Mouse (Mus musculus): ENCODE measurements around the gene Olfr669. TPM values are rescaled to one million over a fixed set of nuclear protein-coding genes. Genes with fewer than 3 reads are reported as not detected.

Olfr669 gene
- polyA plus RNA-seq (2017; shearing (Covaris generic)) = not detected

DNA sequence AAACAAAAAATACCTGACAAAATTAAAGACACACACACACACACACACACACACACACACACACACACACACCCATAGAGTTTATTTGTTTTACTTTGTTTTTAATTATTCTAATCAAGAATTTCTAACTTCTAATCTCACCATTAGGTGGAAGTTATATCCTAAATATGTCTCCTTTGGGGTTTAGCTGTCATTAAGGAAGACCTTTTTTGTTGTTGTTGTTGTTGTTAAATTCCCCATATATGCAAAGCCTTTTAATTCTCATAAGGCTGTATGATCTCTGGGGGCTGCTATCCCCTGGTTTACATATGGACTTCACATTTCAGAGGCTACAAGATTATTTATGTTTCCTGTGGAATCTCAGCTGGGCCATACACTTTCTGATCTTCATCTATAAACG, at the start of gene Olfr669:
Olfr669 (plus strand) TSS at position 301 of the 400 bp plus-strand sequence.

DNA sequence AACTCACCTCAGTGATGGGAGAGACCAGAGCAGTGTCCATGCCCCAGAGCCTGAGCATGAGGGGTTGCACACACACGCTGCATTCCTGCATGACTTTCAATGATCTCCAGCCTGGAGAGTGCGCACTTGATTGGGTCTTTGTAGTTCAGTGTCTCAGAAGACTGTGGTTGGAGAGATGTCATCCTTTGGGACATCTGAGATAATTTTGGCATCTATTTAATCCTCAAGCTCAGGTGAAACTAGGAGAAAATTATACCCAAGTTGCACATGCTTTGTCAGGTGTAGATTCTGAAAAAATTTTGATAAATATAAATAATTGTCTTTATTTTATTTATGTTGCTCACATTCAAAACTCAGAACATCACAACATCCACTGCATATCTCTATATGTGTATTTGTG, 38.2 kb upstream of the Olfr669 start, which contains the start of gene Olfr666:
Olfr666 (minus strand) TSS at position 101 of the 400 bp plus-strand sequence.

DNA sequence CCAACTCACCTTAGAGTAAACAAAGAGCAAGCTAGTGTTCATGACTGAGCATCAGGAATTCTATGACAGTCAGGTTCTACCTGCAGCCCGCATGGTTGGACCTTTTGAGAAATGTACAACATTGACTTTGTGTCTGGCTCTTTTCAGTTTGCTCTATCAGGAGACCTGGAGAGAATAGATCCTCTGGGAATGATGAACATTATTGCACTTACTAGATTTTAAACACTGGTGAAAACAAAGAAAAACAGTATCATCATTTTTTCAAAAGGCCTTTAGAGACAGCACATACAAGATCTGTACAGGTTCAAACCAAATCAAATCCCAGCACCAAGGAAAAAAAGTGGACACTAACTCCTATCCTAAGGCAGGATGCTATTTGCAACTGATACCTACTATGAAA, 12.7 kb upstream of the Olfr669 start, which contains the start of gene Olfr667:
Olfr667 (minus strand) TSS at position 101 of the 400 bp plus-strand sequence.

DNA sequence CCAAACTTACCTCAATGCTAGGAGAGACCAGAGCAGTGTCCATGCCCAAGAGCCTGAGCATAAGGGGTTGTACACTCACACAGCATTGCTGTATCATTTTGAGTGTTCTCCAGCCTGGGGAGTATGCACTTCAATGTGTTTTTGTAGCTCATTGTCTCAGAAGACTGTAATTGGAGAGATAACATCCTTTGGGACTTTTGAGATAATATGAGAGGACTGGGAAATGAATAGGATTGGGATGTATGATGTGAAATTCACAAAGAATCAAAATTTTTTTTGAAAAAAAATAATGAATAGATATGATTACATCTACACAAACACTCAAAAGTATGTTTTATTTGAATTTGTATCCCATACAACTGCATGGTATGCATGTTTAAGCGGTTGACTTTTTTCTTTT, 6.1 kb upstream of the Olfr669 start, which contains the start of gene Olfr668:
Olfr668 (minus strand) TSS at position 101 of the 400 bp plus-strand sequence.

DNA sequence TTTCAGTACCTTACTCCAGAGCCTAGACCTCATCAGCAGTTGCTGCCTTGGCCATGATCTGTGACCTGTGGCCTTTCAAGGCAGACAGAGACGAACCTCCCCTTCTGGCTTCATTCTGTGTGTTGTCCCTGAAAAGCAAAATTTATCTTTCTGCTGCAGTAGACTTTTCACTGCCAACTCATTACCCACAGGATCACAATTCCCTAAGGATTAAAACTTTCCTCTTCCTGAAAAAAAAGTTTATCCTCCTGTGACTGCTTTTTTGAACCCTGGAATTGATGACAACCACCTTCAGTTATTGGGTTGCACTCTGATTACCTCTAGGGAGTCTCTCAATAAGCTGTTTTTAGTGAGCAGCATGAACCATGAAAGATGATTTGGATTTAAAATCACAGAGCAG, 28.5 kb downstream of the Olfr669 start, which contains the start of gene Olfr670:
Olfr670 (minus strand) TSS at position 101 of the 400 bp plus-strand sequence.

DNA sequence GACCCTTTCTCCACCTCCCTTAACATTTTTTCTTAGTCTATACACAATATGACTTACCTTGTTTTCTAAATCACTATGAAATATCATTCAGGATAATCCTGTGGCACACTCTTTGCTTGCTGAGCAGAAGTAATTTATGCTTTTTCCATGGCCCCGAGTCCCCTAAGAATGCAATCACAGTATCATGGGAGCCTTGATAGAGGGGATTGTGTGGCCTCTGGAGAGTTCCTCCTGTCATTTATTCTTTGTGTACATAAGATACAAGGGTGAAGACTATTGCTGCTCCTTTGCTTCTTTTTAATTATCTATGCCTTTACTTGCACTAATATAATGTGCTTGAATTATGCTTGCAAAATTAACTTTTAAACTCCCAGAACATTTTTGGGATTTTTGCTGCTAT, 45.0 kb downstream of the Olfr669 start, which contains the start of gene Olfr671:
Olfr671 (minus strand) TSS at position 101 of the 400 bp plus-strand sequence.

Other genes with a start within 250 kb of the Olfr669 start
- gene Olfr661, start 247.7 kb upstream of the Olfr669 start, polyA plus RNA-seq (2017; shearing (Covaris generic)) = not detected
- gene Usp17le, start 156.8 kb upstream of the Olfr669 start, polyA plus RNA-seq (2017; shearing (Covaris generic)) = not detected
- not detected for gene Usp17lb, start 91.6 kb upstream of the Olfr669 start, polyA plus RNA-seq (2017; shearing (Covaris generic))
- not detected for gene Usp17la, start 77.2 kb upstream of the Olfr669 start, polyA plus RNA-seq (2017; shearing (Covaris generic))
- gene Olfr665, start 56.2 kb upstream of the Olfr669 start, polyA plus RNA-seq (2017; shearing (Covaris generic)) = not detected
- gene Olfr666, start 38.3 kb upstream of the Olfr669 start, polyA plus RNA-seq (2017; shearing (Covaris generic)) = not detected
- not detected for gene Olfr667, start 12.8 kb upstream of the Olfr669 start, polyA plus RNA-seq (2017; shearing (Covaris generic))
- gene Olfr668, start 6.2 kb upstream of the Olfr669 start, polyA plus RNA-seq (2017; shearing (Covaris generic)) = not detected
- not detected for gene Olfr670, start 28.4 kb downstream of the Olfr669 start, polyA plus RNA-seq (2017; shearing (Covaris generic))
- not detected for gene Olfr671, start 44.9 kb downstream of the Olfr669 start, polyA plus RNA-seq (2017; shearing (Covaris generic))
- gene Olfr672, start 67.8 kb downstream of the Olfr669 start, polyA plus RNA-seq (2017; shearing (Covaris generic)) = not detected
- not detected for gene Olfr675, start 94.2 kb downstream of the Olfr669 start, polyA plus RNA-seq (2017; shearing (Covaris generic))
- gene Olfr676, start 98.5 kb downstream of the Olfr669 start, polyA plus RNA-seq (2017; shearing (Covaris generic)) = not detected
- not detected for gene Olfr677, start 117.1 kb downstream of the Olfr669 start, polyA plus RNA-seq (2017; shearing (Covaris generic))
- not detected for gene Olfr678, start 130.2 kb downstream of the Olfr669 start, polyA plus RNA-seq (2017; shearing (Covaris generic))
- not detected for gene Olfr679, start 147.0 kb downstream of the Olfr669 start, polyA plus RNA-seq (2017; shearing (Covaris generic))
- gene Olfr680-ps1, start 158.6 kb downstream of the Olfr669 start, polyA plus RNA-seq (2017; shearing (Covaris generic)) = not detected
- gene Olfr681, start 182.6 kb downstream of the Olfr669 start, polyA plus RNA-seq (2017; shearing (Covaris generic)) = not detected
- gene Olfr683, start 212.8 kb downstream of the Olfr669 start, polyA plus RNA-seq (2017; shearing (Covaris generic)) = not detected
- not detected for gene Olfr684, start 229.4 kb downstream of the Olfr669 start, polyA plus RNA-seq (2017; shearing (Covaris generic))

Data from inflammation-experienced regulatory T-cells, adult 16 weeks (primary cell).